Mouse (Mus musculus) spleen, postnatal 36 days (tissue): Measurements from ENCODE around the gene Spib.
A peak's percentile ranks its signal among the peaks of the same experiment; 100 is the strongest.

Experiments used
- DNase-seq, 2 experiments: peaks; one replicate each; pipeline ENCODE4 v3.0.0; 2022; ENCODE audit warnings: low spot score in 2 of 2, mixed read lengths in 1 of 2

The Spib gene

GRCm38 (mm10) chr7:44487936-44488335 is 43.9 kb downstream of the Spib start:
- no peak for DNase-seq

- no peak for DNase-seq
Measured at GRCm38 (mm10) chr7:44486927-44487575, 44.8 kb downstream of the Spib start.

GRCm38 (mm10) chr7:44485572-44486195 is 46.2 kb downstream of the Spib start:
- DNase-seq, result no peak

- DNase-seq, result peak; percentile 57 to 65
Measured at GRCm38 (mm10) chr7:44484841-44485571, 46.9 kb downstream of the Spib start.

- DNase-seq, result no peak
Measured at GRCm38 (mm10) chr7:44484109-44484508, 47.8 kb downstream of the Spib start.

GRCm38 (mm10) chr7:44482836-44483435 is 48.9 kb downstream of the Spib start:
- peak in 1 of 2 experiments; percentile 40 for DNase-seq
